Mouse (Mus musculus) large intestine, adult 2 months (tissue): Measurements from ENCODE around the gene Hadh. TPM values are rescaled to one million over a fixed set of nuclear protein-coding genes. Genes with fewer than 3 reads are reported as not detected.

Source experiments
- DNase-seq: peaks from one replicate; pipeline ENCODE4 v3.0.0-alpha.2; 2012; ENCODE audit warnings: low read depth, low spot score
- WGBS: fragments of 180-500 bp; shearing (Covaris S2); methylation state at CpG from one replicate; pipeline ENCODE4 v1.1.7; 2018; 5-methylcytosine and 5-hydroxymethylcytosine counted together
- polyA plus RNA-seq: library from polyadenylated mRNA; depleted of rRNA; stranded (reverse); fragments of >200 nt; gene quantifications from 2 replicates; pipeline ENCODE4 v1.2.3, GENCODE M21; 2012

Hadh gene
- polyA plus RNA-seq, 1 experiment = 210 TPM

DNA sequence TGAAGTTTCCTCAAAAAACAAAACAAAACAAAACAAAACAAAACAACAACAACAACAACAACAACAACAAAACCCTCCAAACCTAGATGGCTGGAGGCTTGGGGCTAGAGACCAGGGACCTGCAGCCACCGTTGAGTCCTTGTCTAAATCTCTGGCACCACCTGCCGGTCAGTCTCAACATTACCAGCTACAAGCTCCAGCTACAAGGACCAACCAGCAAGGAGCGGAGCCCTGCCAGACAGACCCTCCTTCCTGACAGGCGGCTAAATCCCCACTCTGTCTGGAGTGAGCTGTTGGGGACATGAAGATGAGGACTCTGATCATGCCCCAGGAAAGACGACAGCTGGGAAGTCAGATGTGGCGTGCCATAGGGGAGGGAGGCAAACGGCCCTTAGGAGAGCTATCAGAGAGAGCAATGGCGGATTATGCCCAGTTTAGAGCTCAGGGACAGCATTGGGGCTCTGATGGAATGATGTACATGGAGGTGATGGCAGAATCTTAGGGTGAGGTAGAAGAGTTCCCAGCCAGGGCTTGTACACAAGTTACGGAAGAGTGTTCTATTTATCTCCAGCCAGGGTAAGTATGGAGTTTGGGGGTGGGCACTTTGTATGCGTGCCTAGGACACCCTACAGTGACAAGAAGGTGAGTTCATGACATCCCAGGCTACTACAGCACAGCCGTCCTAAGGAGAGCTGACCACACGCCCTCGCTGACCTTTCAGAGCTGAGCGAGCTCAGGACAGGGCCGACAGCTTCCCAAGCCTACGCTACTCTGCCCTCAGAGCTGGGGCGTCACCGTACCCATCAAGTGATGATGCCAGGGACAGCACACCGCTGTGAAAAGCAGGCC lies 33.9 kb downstream of the Hadh start:
- WGBS = 72% methylated on average over 19 of the region's 19 CpGs
- DNase-seq = no peak

DNA sequence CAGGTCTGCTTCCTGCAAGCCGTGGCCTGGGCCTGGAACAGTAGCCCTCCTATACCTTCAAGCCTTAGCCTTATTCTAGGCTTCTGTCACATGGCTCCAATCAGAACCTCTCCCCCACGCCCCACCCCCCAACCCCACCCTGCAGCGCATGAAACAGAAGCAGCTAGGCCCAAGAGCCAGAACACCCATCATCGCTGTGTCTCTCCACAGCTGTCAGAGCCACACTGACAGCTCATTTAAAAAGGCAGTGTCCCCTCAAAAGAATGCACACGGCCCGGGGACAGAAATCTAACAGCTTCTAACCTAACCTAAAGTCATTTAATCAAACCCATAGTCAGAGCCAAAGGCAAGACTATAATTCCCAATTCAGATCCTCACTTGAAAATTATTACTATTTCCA lies 34.8 kb downstream of the Hadh start:
- no peak for DNase-seq
- 94% methylated on average over 6 of the region's 6 CpGs for WGBS

DNA sequence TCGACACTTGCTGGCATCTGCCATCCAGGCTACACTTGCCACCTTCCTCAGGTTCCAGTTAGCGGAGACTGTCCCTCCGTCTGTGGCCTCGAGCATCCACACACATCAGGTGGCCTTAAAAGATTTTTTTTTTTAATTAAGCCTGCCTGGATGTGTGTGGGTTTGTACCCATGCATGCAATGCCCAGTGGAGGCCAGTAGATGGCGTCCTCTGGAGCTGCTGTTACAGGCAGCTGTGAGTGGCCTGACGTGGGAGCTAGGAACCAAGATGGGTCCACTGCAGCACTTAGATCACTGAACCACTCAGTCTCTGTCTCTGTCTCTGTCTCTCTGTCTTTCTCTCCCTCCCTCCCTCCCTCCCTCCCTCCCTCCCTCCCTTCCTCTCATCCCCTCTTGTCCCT lies 43.8 kb downstream of the Hadh start:
- 76% methylated on average over 6 of the region's 6 CpGs for WGBS
- DNase-seq = no peak

DNA sequence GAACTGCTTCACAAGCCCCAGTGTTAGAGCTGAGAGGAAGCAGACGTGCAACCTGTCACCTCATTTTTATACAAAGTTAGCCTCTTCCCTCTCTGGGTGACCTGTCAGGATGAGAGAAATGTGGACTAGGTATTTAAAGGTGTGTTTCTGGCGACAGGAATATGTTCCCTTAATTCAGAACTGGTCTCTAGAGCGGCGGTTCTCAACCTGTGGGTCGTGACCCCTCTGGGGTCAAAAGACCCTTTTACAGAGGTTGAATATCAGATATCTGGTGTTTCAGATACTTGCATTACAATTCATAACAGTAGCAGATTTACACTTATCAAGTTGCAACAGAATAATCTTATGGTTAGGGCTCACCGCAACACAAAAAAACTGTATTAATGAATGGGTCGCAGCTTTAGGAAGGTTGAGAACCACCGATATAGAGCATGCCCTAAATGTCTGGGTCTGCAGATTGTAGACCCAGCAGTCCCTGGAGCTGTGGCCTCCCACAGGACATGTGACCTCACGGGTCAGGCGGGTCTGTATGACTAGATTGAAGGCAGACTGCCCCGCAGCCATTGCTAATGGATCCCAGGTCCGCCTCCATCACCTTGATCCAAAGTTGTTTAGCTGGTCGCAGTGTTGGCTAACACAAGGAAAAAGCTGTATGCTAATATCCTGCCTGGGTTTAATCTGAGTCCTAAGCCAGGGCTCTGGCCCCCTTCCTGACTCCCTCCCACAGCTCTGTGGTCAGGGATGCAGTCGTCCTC lies 53.1 kb downstream of the Hadh start:
- DNase-seq = no peak
- WGBS = 88% methylated on average over 14 of the region's 14 CpGs

DNA sequence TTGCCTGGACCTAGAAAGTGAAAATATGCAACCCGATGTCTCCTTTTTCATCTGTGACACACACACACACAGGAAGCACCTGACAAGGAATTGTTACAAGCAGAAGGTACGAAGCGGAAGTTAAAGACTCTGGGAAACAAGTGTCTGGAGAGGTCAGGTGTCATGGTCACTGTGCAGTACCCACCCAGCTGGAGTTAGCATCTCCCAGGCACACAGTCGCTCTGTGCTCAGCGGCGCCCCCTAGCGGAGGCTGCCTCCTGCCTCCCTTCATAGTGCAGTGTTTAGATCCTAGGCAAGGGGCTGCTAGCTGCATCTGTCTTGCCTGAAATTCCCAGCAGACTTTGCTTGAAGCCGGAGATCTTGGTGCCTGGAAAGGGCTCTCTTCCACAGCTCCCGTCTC lies 57.1 kb downstream of the Hadh start:
- DNase-seq = no peak
- WGBS = 53% methylated on average over 9 of the region's 9 CpGs

DNA sequence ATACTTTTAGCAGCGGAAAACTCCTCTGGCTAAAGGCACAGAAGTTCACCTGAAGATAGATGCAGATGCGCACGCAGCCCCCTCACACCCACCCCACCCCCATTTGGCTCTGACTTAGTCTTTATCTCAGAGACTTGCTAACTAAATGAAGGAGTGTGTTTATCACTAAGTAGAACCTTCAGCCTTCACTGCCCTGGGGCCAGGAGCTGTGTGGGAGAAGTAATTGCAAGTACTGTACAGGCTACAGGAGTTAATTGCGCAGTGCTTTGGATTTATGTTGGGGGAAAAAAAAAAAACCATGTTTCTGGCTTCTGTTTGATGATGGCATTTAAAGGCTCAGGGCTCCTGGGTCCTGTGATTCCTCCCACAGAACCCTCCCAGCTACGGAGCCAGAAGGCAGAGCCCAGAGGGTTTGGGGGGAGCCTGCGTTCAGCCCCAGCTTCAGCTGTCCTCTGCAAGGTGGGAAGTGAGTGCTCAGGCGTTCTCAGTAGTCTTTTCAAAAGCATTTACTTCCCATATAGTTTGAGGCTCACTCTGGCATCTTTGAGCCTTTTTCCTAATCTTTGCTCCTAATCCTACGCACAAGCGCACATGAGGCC lies 57.7 kb downstream of the Hadh start:
- no peak for DNase-seq
- 87% methylated on average over 9 of the region's 9 CpGs for WGBS

DNA sequence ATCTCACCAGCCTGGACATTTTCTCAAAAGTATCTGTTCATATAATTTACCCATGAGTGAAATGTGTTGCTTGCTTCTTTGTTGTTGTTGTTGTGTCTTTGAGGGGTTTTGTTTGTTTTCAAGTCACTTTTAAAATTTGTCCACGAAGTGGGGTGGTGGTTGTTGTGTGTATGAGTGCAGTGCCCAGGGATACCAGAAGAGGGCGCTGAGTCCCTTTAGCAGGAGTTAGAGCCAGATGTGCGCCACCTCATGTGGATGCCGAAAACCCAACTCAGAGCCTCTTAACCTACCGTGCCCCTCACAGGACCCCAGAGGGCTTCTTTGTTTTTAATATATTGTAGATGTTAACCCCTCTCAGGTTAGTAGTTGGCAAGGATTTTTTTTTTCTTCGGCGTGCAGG lies 59.7 kb downstream of the Hadh start:
- no peak for DNase-seq
- WGBS = 87% methylated on average over 7 of the region's 7 CpGs

DNA sequence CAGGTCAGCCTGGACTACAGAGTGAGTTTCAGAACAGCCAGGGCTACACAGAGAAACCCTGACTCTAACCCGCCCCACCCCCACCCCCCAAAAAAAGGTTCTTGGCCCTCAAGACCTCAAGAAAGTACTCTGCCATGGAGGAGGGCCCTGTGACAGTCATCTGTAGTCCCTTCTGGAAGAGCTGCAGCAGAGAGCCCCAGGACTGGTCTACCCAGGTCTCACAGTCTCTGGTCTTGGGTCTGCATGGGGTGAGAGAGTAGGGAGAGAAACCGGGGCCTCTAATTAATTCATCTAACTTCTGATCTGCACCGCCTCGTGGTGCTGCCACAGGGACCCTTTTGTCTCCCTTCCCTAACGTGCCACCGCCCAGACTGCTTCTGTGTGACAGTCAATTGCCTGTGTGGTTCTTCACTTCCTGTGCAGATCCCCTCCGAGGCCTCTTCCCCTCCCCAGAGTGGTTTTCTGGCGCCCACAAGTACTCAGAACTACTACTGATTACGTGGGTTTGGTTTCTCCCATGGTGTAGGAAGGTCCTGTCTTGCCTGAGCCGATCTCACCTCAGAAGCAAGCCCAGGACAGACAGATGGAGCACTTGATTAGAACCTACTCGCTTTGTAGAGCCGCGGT lies 63.5 kb downstream of the Hadh start:
- 60% methylated on average over 13 of the region's 13 CpGs for WGBS
- DNase-seq = no peak

DNA sequence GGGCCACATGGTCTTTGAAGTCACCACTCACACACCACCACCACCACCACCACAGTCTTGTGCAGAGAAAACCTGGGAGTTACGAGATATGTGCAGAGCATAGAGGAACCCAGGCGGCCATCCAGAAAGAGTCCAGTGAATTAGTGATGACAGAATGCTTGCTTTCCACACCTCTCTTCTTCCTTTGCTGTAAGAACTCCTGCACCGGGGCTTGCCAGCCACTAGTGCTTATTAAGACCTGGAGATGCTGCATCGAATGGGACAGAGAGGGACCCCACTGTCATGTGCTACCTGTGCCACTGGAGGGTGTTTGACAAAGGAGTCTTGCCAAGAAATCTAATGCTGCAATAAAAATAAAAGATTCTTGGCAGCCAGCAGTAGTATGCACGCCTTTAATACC lies 64.1 kb downstream of the Hadh start:
- DNase-seq = no peak
- WGBS = 48% methylated on average over 5 of the region's 5 CpGs

DNA sequence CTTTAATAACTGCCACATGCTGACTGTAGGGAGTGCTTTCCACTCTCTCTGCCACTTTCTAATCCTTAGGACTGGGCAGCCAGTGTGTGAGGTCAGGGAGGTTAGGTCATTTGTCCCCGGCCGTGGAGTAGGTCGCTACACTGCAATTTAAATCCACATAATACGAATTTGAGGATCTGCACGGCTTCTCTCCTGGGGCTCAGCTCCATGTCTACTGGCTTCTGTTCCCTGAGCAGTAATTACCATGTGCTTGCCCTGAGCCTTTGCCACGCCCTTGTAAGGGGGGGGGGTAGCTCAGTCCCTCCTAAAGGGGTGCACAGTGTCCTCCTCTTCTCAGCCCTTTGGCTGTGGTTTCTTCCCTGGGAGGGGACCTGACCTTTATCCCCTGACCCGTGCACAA lies 69.6 kb downstream of the Hadh start:
- WGBS = 34% methylated on average over 7 of the region's 7 CpGs
- no peak for DNase-seq

DNA sequence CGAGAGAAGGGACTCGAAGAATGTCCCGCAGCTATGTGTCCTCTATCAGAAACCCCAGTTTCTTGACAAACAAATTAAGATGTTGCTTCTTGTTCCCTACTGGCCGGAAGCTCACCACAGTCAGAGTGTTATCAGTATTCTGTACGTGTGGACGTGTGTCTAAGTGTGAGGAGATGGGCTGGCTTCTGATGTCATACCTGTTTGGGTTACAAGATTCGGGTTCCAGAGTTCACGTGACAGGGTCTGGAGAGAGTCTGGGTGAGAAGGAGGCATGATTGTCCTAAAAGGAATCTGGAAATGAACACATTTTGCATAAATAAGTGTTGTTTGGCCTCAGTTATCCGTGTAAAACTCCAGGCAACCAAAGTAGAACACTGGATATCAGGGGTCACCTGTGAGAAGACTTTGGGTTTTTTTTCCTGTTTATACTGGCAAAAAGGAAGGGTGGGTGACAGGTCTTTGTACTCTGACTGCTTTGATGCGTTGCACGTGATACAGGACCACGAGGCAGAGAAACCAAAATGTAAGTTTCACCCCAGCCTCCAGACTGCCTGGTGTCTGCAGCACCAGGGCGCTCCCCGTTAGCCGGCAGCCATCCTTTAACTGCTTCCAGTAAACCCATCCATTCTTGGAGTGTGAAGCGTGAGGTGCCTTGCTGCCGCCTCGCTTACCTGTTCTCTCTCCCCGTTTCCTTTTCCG lies 72.2 kb downstream of the Hadh start:
- WGBS = 68% methylated on average over 20 of the region's 20 CpGs
- no peak for DNase-seq

DNA sequence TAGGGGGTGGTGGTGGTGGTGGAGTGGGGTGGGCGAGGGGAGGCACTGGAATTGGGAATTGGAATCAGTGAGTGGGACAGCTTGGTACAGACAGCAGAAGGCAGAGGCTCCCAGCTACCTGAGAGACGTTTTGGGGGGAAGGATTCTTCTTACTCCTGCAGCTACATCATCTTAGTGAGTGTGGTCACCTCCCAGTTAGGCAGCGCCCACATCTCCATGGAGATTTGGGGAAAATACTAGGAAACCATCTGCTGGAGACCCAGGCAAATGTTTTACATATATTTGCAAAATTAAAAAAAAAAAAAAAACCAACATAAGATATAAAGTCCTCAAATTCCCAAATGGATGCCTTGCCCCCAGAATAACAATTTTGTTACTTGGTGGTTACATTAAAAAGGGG lies 72.9 kb downstream of the Hadh start:
- no peak for DNase-seq
- 76% methylated on average over 3 of the region's 3 CpGs for WGBS

DNA sequence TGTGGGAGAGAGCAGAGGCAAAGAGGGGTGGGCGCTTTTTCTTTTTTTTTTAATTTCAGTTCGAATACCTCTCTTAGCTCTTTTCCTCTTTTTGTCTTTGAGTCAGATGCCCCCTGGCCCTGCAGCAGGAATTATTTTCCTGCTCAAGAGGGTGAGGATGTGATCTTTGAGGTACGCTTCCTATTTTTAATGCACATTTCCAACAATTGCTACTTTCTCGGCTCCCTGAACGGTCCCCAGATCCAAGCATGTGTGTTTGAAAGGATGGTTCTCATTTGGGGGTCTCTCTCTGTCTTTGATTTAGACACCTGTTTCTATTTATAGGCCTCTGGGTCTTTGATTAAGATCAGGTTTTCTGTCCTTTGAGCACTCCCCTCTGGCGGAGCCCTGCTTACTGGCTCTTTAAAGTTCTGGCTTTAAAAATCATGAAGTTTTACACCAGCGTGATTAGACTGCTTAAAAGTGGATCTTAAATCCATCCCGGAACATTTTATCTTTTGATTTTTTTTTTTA lies 75.3 kb downstream of the Hadh start:
- DNase-seq = no peak
- 83% methylated on average over 8 of the region's 8 CpGs for WGBS

DNA sequence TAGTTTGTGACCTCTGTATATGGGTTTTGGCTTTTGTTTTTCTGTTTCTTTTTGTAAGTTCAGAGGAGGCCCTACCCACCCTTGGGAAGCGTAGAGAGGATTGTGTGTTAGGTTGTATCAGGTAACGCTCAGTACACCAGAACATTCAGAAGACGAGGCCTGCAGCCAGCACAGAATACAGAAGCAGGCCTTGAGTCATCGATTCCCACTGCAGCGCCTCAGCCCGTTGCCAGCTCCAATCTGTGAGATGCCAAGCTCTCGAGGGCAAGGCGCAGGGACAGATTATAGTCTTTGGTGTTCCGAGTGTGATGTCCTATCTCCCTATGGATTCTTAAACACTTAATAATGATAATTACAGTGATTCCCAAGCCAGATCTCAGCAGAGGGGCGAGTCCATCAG lies 75.9 kb downstream of the Hadh start:
- no peak for DNase-seq
- 87% methylated on average over 10 of the region's 10 CpGs for WGBS

DNA sequence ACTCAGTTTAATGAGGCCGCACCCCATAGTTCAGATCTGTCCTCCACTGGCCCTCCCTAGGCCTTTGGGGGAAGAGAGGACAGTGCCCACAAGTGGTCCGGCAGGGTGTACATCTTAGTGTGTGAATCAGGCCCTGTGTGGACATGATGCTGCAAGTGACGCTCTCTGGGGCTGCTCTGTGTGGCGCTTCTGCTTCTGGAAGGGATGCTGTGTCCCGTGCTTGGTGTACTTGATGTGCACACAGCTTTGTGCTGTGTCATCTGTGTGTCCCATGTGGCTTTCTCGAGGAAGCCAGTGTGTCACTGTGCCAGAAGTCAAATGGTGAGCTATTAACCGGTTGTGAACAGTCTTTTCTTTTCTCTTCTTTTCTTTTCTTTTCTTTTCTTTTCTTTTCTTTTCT lies 80.4 kb downstream of the Hadh start:
- no peak for DNase-seq
- WGBS = 76% methylated on average over 7 of the region's 7 CpGs

DNA sequence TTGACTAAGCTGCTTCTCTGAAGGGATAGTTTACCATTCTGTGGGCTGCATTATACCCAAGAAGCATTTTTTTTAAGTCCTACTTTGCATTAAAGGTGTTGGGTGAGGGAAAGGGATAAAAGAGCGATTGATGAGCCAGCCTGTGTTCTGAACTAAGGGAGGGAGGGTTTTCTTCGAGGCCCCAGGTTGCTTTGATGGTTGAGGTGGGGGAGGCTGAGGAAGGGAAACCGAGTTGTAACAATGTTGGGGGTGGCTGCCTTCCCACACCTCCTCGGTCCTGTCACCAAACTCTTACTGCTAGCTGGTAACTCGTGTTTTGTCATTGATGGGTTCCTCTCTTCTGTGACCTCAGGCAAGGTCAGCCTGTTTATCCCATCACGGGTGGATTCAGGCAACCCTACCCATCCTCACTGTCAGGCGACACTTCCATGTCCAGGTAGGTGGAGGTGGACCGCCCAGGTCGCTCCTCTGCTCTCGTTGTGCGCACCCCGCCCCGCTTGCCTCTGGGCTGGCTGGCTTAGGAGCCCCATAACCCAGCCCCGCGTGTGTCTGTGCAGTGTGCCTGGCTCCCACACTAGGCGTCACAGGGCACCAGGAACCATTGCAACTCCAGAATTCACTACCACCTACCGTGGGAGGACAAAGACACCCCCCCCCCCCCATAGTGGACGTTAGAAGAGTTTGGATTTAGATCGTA lies 81.1 kb downstream of the Hadh start:
- 72% methylated on average over 19 of the region's 19 CpGs for WGBS
- DNase-seq = no peak

DNA sequence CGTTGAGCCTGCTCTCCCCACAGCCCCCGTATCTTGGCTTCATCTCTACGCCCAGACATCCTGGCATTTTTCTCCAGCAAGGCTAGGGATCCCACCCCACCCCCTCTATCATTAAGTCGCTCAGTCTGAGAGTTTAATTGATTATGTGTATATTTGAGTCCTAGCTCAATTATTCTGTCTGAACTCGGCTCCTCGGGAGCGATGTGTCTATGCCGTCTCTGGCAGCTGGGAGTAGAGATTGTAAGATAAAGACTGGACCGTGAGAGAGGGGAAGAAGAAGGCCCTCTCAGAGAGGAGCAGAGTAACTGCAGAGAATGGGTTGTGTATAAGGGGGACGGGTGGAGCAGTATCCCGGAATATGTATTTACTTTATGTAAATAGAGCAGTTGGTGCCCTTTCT lies 81.7 kb downstream of the Hadh start:
- no peak for DNase-seq
- WGBS = 47% methylated on average over 11 of the region's 11 CpGs

DNA sequence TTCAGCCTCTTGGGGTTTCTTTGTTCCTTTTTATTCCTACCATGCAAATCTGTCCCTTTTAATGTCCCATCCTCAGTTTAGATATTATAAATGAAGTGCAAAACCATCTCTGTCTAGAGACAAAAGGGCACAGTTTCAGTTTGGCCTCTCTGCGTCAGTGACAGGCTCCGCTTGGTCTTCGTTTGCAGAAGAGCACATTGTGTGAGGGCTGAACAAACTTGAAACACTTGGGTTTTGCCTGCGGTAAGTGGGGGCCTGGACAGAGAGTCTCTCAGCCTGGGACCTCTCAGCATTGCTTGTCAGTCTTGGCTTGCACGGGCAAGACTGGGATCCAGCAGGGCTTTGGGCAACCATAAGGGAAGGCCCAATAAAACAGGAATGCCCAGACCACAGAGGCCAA lies 85.7 kb downstream of the Hadh start:
- DNase-seq = no peak
- WGBS = 62% methylated on average over 5 of the region's 5 CpGs
